Mouse (Mus musculus): ENCODE results near the gene Gm28041. TPM values are rescaled to one million over a fixed set of nuclear protein-coding genes. Genes with fewer than 3 reads are reported as not detected.
A peak's percentile ranks its signal among the peaks of the same experiment; 100 is the strongest.
"Not testable (repeated sequence)": the region's sequence is repeated elsewhere in the genome, so short reads cannot be mapped to it uniquely, and the experiment has no call there.

The Gm28041 gene
- polyA plus RNA-seq (2015; fragmentation: Nextera tagmentation; extraction: Ambion mirVana) = 0.44 and 0.47 TPM in 2 replicates

- Histone ChIP-seq H3K4me3 (ENCODE audit: low read depth, low read length) (peak within 1 kb of the TSS; percentile 45), H3K4me2 (replicated peaks; ENCODE audit: low read depth) (peak within 1 kb of the TSS; percentile 60), H3K9ac (ENCODE audit: low read length) (peak within 1 kb of the TSS; percentile 45; the same call in 1 of the 2 replicates)
- not testable (repeated sequence) for H3K27me3 ChIP-seq (ENCODE audit: control insufficient read depth, insufficient read depth, low read length); H3K36me3 ChIP-seq (ENCODE audit: control insufficient read depth, insufficient read depth, low read length); H3K4me1 ChIP-seq (replicated peaks; ENCODE audit: control insufficient read depth, insufficient read depth); H3K27ac ChIP-seq (replicated peaks); H3K9me3 ChIP-seq (ENCODE audit: control insufficient read depth, low read length)
- DNase-seq (ENCODE audit: low spot score) (peak; percentile 75), ATAC-seq (ENCODE audit: low FRiP score, low TSS enrichment) (peak; percentile 94)
- 18% methylated on average over 13 of the region's 15 CpGs for WGBS
Measured at GRCm38 (mm10) chr13:67375050-67375911, at the start of gene Gm28041, which contains the start of gene Zfp456. TSS of gene Gm28041 (minus strand) at chr13:67375733. TSS of gene Zfp456 (minus strand) at chr13:67375810.

GRCm38 (mm10) chr13:67422532-67422931 is 47.0 kb upstream of the Gm28041 start:
- not testable (repeated sequence) for H3K27me3 ChIP-seq (ENCODE audit: control insufficient read depth, insufficient read depth, low read length); H3K27ac ChIP-seq (replicated peaks); ATAC-seq (ENCODE audit: low FRiP score, low TSS enrichment); DNase-seq (ENCODE audit: low spot score); H3K9ac ChIP-seq (ENCODE audit: low read length); H3K36me3 ChIP-seq (ENCODE audit: control insufficient read depth, insufficient read depth, low read length); H3K9me3 ChIP-seq (ENCODE audit: control insufficient read depth, low read length); H3K4me2 ChIP-seq (replicated peaks; ENCODE audit: low read depth); H3K4me1 ChIP-seq (replicated peaks; ENCODE audit: control insufficient read depth, insufficient read depth); H3K4me3 ChIP-seq (ENCODE audit: low read depth, low read length)
- 81% methylated on average over 2 of the region's 2 CpGs for WGBS

- Histone ChIP-seq H3K4me2 (replicated peaks; ENCODE audit: low read depth) (peak within 1 kb of the TSS; percentile 71), H3K27ac (replicated peaks) (peak within 1 kb of the TSS; percentile 45; the same call in 1 of the 2 replicates), H3K9ac (ENCODE audit: low read length) (peak within 1 kb of the TSS; percentile 51), H3K36me3 (ENCODE audit: control insufficient read depth, insufficient read depth, low read length) (no peaks in the 10 kb centered on the region), H3K4me3 (ENCODE audit: low read depth, low read length) (peak within 1 kb of the TSS; percentile 54), H3K27me3 (ENCODE audit: control insufficient read depth, insufficient read depth, low read length) (no peaks in the 10 kb centered on the region), H3K4me1 (replicated peaks; ENCODE audit: control insufficient read depth, insufficient read depth) (no peaks in the 10 kb centered on the region), H3K9me3 (ENCODE audit: control insufficient read depth, low read length) (no peaks in the 10 kb centered on the region)
- peak; percentile 92 for ATAC-seq (ENCODE audit: low FRiP score, low TSS enrichment)
- 1% methylated on average over 22 of the region's 22 CpGs for WGBS
- DNase-seq (ENCODE audit: low spot score) = peak; percentile 76
- TF ChIP-seq CTCF (IDR thresholded peaks at IDR 0.05; ENCODE audit: low read depth) (no peak), EP300 (optimal IDR thresholded peaks at IDR 0.05) (no peak)
Measured at GRCm38 (mm10) chr13:67421207-67421857, 45.8 kb upstream of the Gm28041 start, which contains the start of gene Zfp459. TSS of gene Zfp459 (minus strand) at chr13:67421418.

DNA sequence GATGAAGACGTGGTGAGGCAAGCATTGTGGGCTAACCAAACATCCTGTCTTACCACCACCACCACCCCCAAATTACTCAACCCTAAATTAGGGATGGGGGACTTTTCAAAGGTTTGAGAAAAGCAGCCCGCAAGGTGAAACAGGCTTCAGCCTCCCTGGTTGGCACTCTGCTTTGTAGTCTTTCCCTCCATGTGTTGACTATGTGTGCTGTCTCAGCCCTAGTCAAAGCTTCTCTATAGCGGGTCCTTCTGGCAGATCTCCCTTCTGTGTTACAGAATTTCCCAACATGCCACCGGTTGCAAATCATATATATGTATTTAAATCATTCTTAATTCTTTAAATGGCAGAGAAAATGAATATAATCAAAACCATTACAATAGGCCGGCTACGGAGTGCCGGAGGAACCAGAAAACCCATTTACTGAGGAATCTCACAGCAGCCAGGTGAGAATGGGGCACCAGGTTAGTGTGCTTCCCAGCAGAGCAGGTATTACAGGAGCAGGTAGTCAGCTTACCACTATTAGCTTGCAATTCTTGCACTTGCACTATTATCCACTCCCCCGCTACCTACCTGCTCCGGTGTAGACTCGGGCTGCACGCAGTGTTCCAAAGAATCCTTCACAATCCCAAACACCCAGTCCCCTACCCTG is 45.1 kb upstream of the Gm28041 start:
- ATAC-seq (ENCODE audit: low FRiP score, low TSS enrichment) = peak; percentile 70
- peak overlapping the region; percentile 54 for H3K4me3 ChIP-seq (ENCODE audit: low read depth, low read length)
- H3K27me3 ChIP-seq (ENCODE audit: control insufficient read depth, insufficient read depth, low read length) = no peaks in the 10 kb centered on the region
- H3K36me3 ChIP-seq (ENCODE audit: control insufficient read depth, insufficient read depth, low read length) = no peaks in the 10 kb centered on the region
- WGBS = 24% methylated on average over 11 of the region's 11 CpGs
- H3K9ac ChIP-seq (ENCODE audit: low read length) = peak overlapping the region; percentile 51
- H3K27ac ChIP-seq (replicated peaks) = peak overlapping the region; percentile 45; the same call in 1 of the 2 replicates
- TF ChIP-seq CTCF (IDR thresholded peaks at IDR 0.05; ENCODE audit: low read depth) = no peak
- no peak for TF ChIP-seq EP300 (optimal IDR thresholded peaks at IDR 0.05)
- no peak for DNase-seq (ENCODE audit: low spot score)
- no peaks in the 10 kb centered on the region for H3K9me3 ChIP-seq (ENCODE audit: control insufficient read depth, low read length)
- peak overlapping the region; percentile 71 for H3K4me2 ChIP-seq (replicated peaks; ENCODE audit: low read depth)
- no peaks in the 10 kb centered on the region for H3K4me1 ChIP-seq (replicated peaks; ENCODE audit: control insufficient read depth, insufficient read depth)

DNA sequence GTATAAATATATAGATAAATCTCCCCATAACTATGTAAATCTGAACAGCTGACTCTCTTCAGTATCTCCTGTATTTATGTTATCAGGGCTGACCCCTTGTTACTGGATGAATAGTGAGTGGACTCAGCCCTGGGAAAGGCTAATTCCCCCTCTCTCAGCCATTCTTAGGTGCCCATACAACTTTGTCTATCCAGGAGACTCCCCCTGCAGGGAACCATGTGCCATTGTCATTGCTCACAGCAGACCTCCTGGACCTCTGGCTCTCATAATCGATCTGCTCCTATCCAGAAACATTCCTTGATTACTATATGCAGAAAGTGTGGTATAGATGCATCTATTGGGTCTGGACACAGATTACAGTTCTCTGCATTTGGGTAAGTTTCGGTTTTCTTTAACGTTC is 41.3 kb upstream of the Gm28041 start:
- DNase-seq (ENCODE audit: low spot score) = no peak
- Histone ChIP-seq H3K27me3 (ENCODE audit: control insufficient read depth, insufficient read depth, low read length) (no peaks in the 10 kb centered on the region), H3K36me3 (ENCODE audit: control insufficient read depth, insufficient read depth, low read length) (no peaks in the 10 kb centered on the region), H3K4me1 (replicated peaks; ENCODE audit: control insufficient read depth, insufficient read depth) (no peaks in the 10 kb centered on the region), H3K4me2 (replicated peaks; ENCODE audit: low read depth) (no peak overlapping the region), H3K9me3 (ENCODE audit: control insufficient read depth, low read length) (no peaks in the 10 kb centered on the region), H3K4me3 (ENCODE audit: low read depth, low read length) (no peak overlapping the region), H3K27ac (replicated peaks) (no peak overlapping the region), H3K9ac (ENCODE audit: low read length) (no peak overlapping the region)
- TF ChIP-seq CTCF (IDR thresholded peaks at IDR 0.05; ENCODE audit: low read depth) = peak; percentile 26
- no peak for TF ChIP-seq EP300 (optimal IDR thresholded peaks at IDR 0.05)
- WGBS = 85% methylated on average over 3 of the region's 3 CpGs
- ATAC-seq (ENCODE audit: low FRiP score, low TSS enrichment) = no peak
